Mouse (Mus musculus): ENCODE measurements around the gene S100a1. TPM values are rescaled to one million over a fixed set of nuclear protein-coding genes. Genes with fewer than 3 reads are reported as not detected.
A peak's percentile ranks its signal among the peaks of the same experiment; 100 is the strongest.

S100a1 gene
- polyA plus RNA-seq, 1 experiment from 2014 or later, result 309 TPM

- ATAC-seq (peak; percentile 94), DNase-seq (ENCODE audit: low spot score) (peak; percentile 89)
Observed at GRCm38 (mm10) chr3:90526580-90526979, 12.4 kb upstream of the S100a1 start, which contains the start of gene S100a14. S100a14 (plus strand) TSS chr3:90526856.

DNA sequence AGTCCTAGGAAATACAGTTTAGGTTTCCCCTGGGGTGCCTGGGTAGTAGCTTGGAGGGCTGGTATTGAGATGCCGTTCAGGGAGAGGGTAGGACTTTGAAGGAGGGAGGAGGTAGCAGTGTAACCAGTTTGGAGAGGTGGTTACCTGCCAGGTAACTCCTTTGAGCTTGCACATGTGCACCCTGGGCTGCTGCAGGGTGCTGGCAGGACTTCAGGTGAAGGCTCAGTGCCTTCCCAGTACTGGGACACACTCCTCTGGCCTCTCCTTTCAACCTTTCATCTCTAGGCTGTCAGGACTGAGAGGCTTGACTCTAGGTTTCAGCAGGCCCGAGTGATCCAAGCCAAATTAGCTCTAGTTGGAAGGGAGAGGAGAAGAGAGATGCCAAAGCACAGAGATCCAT is 11.9 kb upstream of the S100a1 start:
- Histone ChIP-seq H3K27ac (ENCODE audit: low read length) (peak overlapping the region; percentile 48), H3K4me1 (ENCODE audit: insufficient read depth, low read depth, low read length) (no peaks in the 10 kb centered on the region; the same call in 1 of the 2 replicates), H3K9me3 (ENCODE audit: low read length) (no peaks in the 10 kb centered on the region), H3K4me3 (ENCODE audit: low read depth, low read length) (no peak overlapping the region), H3K9ac (replicated peaks; ENCODE audit: low read depth) (no peak overlapping the region), H3K36me3 (ENCODE audit: insufficient read depth, low read length) (no peaks in the 10 kb centered on the region), H3K27me3 (replicated peaks; ENCODE audit: insufficient read depth, low read length) (no peaks in the 10 kb centered on the region), H3K4me2 (replicated peaks; ENCODE audit: low read depth, low read length) (no peak overlapping the region)
- no peak for TF ChIP-seq CTCF (IDR thresholded peaks at IDR 0.05)
- TF ChIP-seq EP300 (IDR thresholded peaks at IDR 0.05), result no peak
- ATAC-seq (peak; percentile 8; the same call in 1 of the 2 replicates), DNase-seq (ENCODE audit: low spot score) (no peak)
- WGBS, result 53% methylated on average over 2 of the region's 2 CpGs

More at GRCm38 (mm10) chr3:90526580-90526979, 12.4 kb upstream of the S100a1 start, which contains the start of gene S100a14:
- Histone ChIP-seq H3K9ac (replicated peaks; ENCODE audit: low read depth) (no peak within 1 kb of the TSS), H3K4me2 (replicated peaks; ENCODE audit: low read depth, low read length) (peak within 1 kb of the TSS; percentile 15), H3K4me1 (ENCODE audit: insufficient read depth, low read depth, low read length) (no peaks in the 10 kb centered on the region; the same call in 1 of the 2 replicates), H3K27ac (ENCODE audit: low read length) (peak within 1 kb of the TSS; percentile 54), H3K4me3 (ENCODE audit: low read depth, low read length) (no peak within 1 kb of the TSS), H3K9me3 (ENCODE audit: low read length) (no peaks in the 10 kb centered on the region), H3K36me3 (ENCODE audit: insufficient read depth, low read length) (no peaks in the 10 kb centered on the region), H3K27me3 (replicated peaks; ENCODE audit: insufficient read depth, low read length) (no peaks in the 10 kb centered on the region)
- TF ChIP-seq CTCF (IDR thresholded peaks at IDR 0.05), result no peak
- no peak for TF ChIP-seq EP300 (IDR thresholded peaks at IDR 0.05)
- WGBS, result 23% methylated on average over 5 of the region's 5 CpGs

- ATAC-seq, result peak; percentile 47
Observed at GRCm38 (mm10) chr3:90525421-90525820, 11.2 kb upstream of the S100a1 start.

GRCm38 (mm10) chr3:90517711-90518110 is 3.5 kb upstream of the S100a1 start:
- WGBS, result 76% methylated on average over 4 of the region's 4 CpGs
- TF ChIP-seq EP300 (IDR thresholded peaks at IDR 0.05) (no peak), CTCF (IDR thresholded peaks at IDR 0.05) (no peak)
- Histone ChIP-seq H3K9ac (replicated peaks; ENCODE audit: low read depth) (no peak overlapping the region), H3K4me2 (replicated peaks; ENCODE audit: low read depth, low read length) (no peak overlapping the region), H3K9me3 (ENCODE audit: low read length) (no peaks in the 10 kb centered on the region), H3K4me3 (ENCODE audit: low read depth, low read length) (no peak overlapping the region), H3K27me3 (replicated peaks; ENCODE audit: insufficient read depth, low read length) (no peaks in the 10 kb centered on the region), H3K36me3 (ENCODE audit: insufficient read depth, low read length) (no peaks in the 10 kb centered on the region), H3K4me1 (ENCODE audit: insufficient read depth, low read depth, low read length) (peaks cover 13% of the 10 kb centered on the region; the same call in 1 of the 2 replicates), H3K27ac (ENCODE audit: low read length) (no peak overlapping the region)
- ATAC-seq, result no peak
- DNase-seq (ENCODE audit: low spot score), result no peak

More at GRCm38 (mm10) chr3:90525421-90525820, 11.2 kb upstream of the S100a1 start:
- H3K36me3 ChIP-seq (ENCODE audit: insufficient read depth, low read length), result no peaks in the 10 kb centered on the region
- WGBS, result 53% methylated on average over 4 of the region's 4 CpGs
- H3K9me3 ChIP-seq (ENCODE audit: low read length), result no peaks in the 10 kb centered on the region
- no peaks in the 10 kb centered on the region for H3K27me3 ChIP-seq (replicated peaks; ENCODE audit: insufficient read depth, low read length)
- TF ChIP-seq CTCF (IDR thresholded peaks at IDR 0.05) (peak; percentile 91), EP300 (IDR thresholded peaks at IDR 0.05) (0 out of 2 replicates have a peak, but pooled peaks have one; percentile 15)
- H3K9ac ChIP-seq (replicated peaks; ENCODE audit: low read depth), result no peak overlapping the region
- H3K4me3 ChIP-seq (ENCODE audit: low read depth, low read length), result no peak overlapping the region
- H3K4me1 ChIP-seq (ENCODE audit: insufficient read depth, low read depth, low read length), result no peaks in the 10 kb centered on the region; the same call in 1 of the 2 replicates
- no peak overlapping the region for H3K27ac ChIP-seq (ENCODE audit: low read length)
- no peak overlapping the region for H3K4me2 ChIP-seq (replicated peaks; ENCODE audit: low read depth, low read length)
- peak; percentile 93 for DNase-seq (ENCODE audit: low spot score)

GRCm38 (mm10) chr3:90515789-90516188 is 1.6 kb upstream of the S100a1 start:
- no peak for TF ChIP-seq EP300 (IDR thresholded peaks at IDR 0.05)
- no peak for TF ChIP-seq CTCF (IDR thresholded peaks at IDR 0.05)
- peak overlapping the region; percentile 93 for H3K4me2 ChIP-seq (replicated peaks; ENCODE audit: low read depth, low read length)
- H3K27me3 ChIP-seq (replicated peaks; ENCODE audit: insufficient read depth, low read length), result no peaks in the 10 kb centered on the region
- H3K27ac ChIP-seq (ENCODE audit: low read length), result 0 out of 2 replicates have a peak overlapping the region, but pooled peaks have one; percentile 86
- H3K4me3 ChIP-seq (ENCODE audit: low read depth, low read length), result no peak overlapping the region
- WGBS, result 88% methylated on average over 4 of the region's 4 CpGs
- H3K9me3 ChIP-seq (ENCODE audit: low read length), result no peaks in the 10 kb centered on the region
- no peaks in the 10 kb centered on the region for H3K36me3 ChIP-seq (ENCODE audit: insufficient read depth, low read length)
- peaks cover 13% of the 10 kb centered on the region; the same call in 1 of the 2 replicates for H3K4me1 ChIP-seq (ENCODE audit: insufficient read depth, low read depth, low read length)
- no peak for DNase-seq (ENCODE audit: low spot score)
- no peak for ATAC-seq
- H3K9ac ChIP-seq (replicated peaks; ENCODE audit: low read depth), result no peak overlapping the region

DNA sequence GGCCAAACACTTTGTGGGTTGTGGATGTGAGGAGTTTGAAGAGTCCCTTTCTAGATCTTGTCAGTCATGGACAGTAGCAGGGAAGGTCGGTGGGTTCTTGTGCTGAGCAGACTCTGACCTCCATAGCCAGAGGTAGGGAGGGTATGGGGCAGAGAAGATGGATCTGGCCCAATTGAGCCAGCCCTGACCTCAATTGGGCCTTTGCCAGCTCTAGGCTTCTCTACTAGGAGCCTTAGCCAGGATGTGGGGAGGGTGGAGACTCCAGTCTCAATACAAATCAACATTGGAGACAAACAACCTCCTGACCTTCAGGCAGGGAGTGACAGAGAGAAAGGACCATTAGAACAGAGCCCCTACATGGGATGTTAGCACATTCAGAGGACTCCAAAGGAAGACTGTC is 1.1 kb upstream of the S100a1 start:
- TF ChIP-seq EP300 (IDR thresholded peaks at IDR 0.05) (no peak), CTCF (IDR thresholded peaks at IDR 0.05) (no peak)
- Histone ChIP-seq H3K9ac (replicated peaks; ENCODE audit: low read depth) (peak overlapping the region; percentile 64), H3K4me2 (replicated peaks; ENCODE audit: low read depth, low read length) (peak overlapping the region; percentile 93), H3K27ac (ENCODE audit: low read length) (peak overlapping the region; percentile 86), H3K9me3 (ENCODE audit: low read length) (no peaks in the 10 kb centered on the region), H3K36me3 (ENCODE audit: insufficient read depth, low read length) (no peaks in the 10 kb centered on the region), H3K4me1 (ENCODE audit: insufficient read depth, low read depth, low read length) (peaks cover 13% of the 10 kb centered on the region; the same call in 1 of the 2 replicates), H3K4me3 (ENCODE audit: low read depth, low read length) (peak overlapping the region; percentile 52), H3K27me3 (replicated peaks; ENCODE audit: insufficient read depth, low read length) (no peaks in the 10 kb centered on the region)
- 36% methylated on average over 1 of the region's 1 CpGs for WGBS
- ATAC-seq (peak; percentile 46), DNase-seq (ENCODE audit: low spot score) (peak; percentile 58)
